Mouse (Mus musculus): ENCODE results near the gene Ctsa. TPM values are rescaled to one million over a fixed set of nuclear protein-coding genes. Genes with fewer than 3 reads are reported as not detected.

Ctsa gene
- polyA plus RNA-seq, 1 experiment from 2014 or later = 65.4 TPM

DNA sequence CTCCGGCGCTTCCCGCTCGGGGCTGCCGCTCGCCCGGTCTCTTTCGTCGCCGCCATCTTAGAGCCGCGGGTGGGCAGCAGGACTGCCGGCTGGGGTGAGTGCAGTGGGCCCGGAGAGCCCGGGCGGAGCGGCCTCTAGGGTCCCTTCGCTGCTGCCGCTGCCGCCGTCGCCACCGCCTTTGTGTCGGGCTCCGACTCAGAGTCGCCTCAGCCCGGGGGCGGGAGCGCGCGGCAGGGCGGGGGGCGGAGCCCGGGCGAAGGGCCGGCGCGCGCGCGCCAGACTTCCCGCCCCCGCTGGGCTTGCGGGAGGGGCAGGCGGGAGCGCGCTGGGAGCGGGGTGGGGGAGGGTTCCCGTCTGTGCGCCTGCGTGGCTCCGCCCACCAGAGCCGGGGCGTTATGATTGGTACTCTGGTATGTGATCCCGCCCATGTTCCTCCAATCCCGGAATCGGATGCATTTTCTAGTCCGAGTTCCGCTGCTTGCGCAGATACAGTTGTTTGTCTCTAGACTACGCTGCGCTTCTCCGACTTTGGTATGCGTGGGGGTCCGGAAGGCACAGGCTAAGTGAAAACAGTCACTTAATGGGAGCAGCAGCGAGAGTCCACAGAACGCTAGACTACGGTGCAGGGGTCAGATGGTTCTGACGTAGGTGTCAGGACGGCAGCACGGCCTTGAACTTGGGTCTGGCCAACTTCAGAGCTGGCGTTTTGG is 47.0 kb downstream of the Ctsa start:
- Histone ChIP-seq H3K27ac (peak overlapping the region; percentile 97), H3K9me3 (replicated peaks) (no peaks in the 10 kb centered on the region), H3K36me3 (peaks cover 25% of the 10 kb centered on the region), H3K27me3 (no peaks in the 10 kb centered on the region), H3K4me2 (peak overlapping the region; percentile 94), H3K4me1 (replicated peaks) (peaks cover 37% of the 10 kb centered on the region), H3K9ac (peak overlapping the region; percentile 99), H3K4me3 (replicated peaks) (peak overlapping the region; percentile 98)
- peak; percentile 84 for ATAC-seq (ENCODE audit: low read depth)
- WGBS (ENCODE audit: insufficient replicate concordance) = under 1% methylated on average over 71 of the region's 72 CpGs
- DNase-seq = peak; percentile 94

DNA sequence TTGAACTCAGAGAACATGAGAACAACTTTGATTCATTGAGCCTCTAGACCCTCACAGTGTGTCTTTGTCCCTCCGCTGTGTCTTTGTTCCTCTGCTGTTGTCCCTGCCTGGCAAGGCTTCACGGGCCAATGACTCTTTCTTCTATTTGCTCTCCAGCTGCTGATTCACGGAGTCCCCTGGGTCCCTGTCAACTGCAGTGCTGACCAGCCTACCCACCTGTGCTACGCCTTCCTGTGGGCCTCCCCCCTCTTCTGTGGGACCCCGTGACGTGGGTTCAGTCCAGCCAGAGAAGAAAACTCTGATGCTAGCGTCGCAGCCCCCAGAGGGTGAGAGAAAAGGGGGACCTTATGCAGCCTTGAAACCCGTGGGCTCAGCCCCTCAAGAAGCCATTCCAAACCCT is 49.9 kb downstream of the Ctsa start:
- Histone ChIP-seq H3K4me3 (replicated peaks) (no peak overlapping the region), H3K4me1 (replicated peaks) (peaks cover 29% of the 10 kb centered on the region), H3K4me2 (no peak overlapping the region), H3K9me3 (replicated peaks) (no peaks in the 10 kb centered on the region), H3K36me3 (peaks cover 50% of the 10 kb centered on the region), H3K9ac (no peak overlapping the region), H3K27ac (no peak overlapping the region), H3K27me3 (no peaks in the 10 kb centered on the region)
- WGBS (ENCODE audit: insufficient replicate concordance) = 82% methylated on average over 9 of the region's 9 CpGs
- DNase-seq (no peak), ATAC-seq (ENCODE audit: low read depth) (no peak)

DNA sequence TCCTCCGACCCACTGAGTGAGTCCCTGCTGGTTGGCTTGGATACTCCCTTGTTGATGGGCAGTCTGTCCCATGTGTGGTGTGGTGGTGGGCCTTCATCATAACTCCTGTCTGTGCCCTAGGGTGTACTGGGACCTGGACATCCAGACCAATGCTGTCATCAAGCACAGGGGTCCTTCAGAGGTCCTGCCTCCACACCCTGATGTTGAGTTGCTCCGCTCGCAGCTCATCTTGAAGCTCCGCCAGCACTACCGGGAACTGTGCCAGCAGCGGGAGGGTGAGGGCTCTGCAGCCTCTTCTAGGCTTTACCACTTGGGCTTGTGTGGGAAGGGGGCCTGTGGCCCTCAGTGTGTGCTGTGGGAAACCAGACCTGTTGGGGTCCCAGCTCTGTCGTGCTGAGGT is 53.1 kb downstream of the Ctsa start:
- no peaks in the 10 kb centered on the region for H3K9me3 ChIP-seq (replicated peaks)
- H3K27ac ChIP-seq = no peak overlapping the region
- no peaks in the 10 kb centered on the region for H3K27me3 ChIP-seq
- ATAC-seq (ENCODE audit: low read depth) (no peak), DNase-seq (no peak)
- H3K4me2 ChIP-seq = no peak overlapping the region
- H3K4me1 ChIP-seq (replicated peaks) = peaks cover 19% of the 10 kb centered on the region
- 83% methylated on average over 7 of the region's 7 CpGs for WGBS (ENCODE audit: insufficient replicate concordance)
- no peak overlapping the region for H3K9ac ChIP-seq
- H3K36me3 ChIP-seq = peaks cover 82% of the 10 kb centered on the region
- H3K4me3 ChIP-seq (replicated peaks) = no peak overlapping the region

DNA sequence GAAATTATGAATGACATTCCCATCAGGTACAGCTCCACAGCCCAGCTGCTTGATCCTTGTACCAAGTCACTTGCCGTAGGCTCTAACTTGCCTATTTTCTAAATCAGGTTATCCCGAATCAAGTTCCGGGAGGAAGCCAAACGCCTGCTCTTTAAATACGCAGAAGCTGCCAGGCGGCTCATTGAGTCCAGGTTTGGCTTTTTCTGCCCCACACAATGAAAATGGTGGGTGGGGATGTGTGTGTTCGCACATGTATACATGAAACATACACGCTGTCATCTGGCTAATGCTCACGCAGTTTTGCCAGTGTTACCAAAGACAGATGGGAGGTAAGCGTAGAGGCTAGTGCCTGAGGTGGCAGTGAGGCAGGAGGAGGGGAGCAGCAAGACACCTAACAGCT is 53.9 kb downstream of the Ctsa start:
- no peaks in the 10 kb centered on the region for H3K9me3 ChIP-seq (replicated peaks)
- no peak overlapping the region for H3K4me2 ChIP-seq
- H3K4me1 ChIP-seq (replicated peaks) = peaks cover 11% of the 10 kb centered on the region
- 94% methylated on average over 10 of the region's 10 CpGs for WGBS (ENCODE audit: insufficient replicate concordance)
- peaks cover 90% of the 10 kb centered on the region for H3K36me3 ChIP-seq
- no peak overlapping the region for H3K4me3 ChIP-seq (replicated peaks)
- ATAC-seq (ENCODE audit: low read depth) (no peak), DNase-seq (no peak)
- no peaks in the 10 kb centered on the region for H3K27me3 ChIP-seq
- H3K9ac ChIP-seq = no peak overlapping the region
- no peak overlapping the region for H3K27ac ChIP-seq

DNA sequence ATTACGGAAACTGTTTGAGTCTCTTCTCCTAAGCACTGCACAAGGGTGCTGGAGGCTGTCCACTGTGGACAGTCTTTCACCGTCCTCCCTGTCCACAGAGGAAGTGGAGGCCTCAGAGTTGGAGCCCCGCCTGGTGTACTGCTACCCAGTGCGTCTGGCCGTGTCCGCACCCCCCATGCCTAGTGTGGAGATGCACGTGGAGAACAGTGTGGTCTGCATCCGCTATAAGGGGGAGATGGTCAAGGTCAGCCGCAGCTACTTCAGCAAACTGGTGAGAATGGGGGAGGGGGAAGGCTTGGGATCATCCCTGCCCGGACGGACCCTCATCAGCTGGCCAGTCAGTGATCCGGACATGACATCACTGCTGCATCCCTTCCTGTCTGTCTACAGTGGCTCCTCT is 56.3 kb downstream of the Ctsa start:
- Histone ChIP-seq H3K9me3 (replicated peaks) (no peaks in the 10 kb centered on the region), H3K27ac (no peak overlapping the region), H3K4me3 (replicated peaks) (no peak overlapping the region), H3K4me2 (no peak overlapping the region), H3K9ac (no peak overlapping the region), H3K36me3 (peaks cover 99% of the 10 kb centered on the region), H3K4me1 (replicated peaks) (peaks cover 5% of the 10 kb centered on the region; the same call in 1 of the 2 replicates), H3K27me3 (no peaks in the 10 kb centered on the region)
- DNase-seq = no peak
- 79% methylated on average over 12 of the region's 12 CpGs for WGBS (ENCODE audit: insufficient replicate concordance)
- ATAC-seq (ENCODE audit: low read depth) = no peak

DNA sequence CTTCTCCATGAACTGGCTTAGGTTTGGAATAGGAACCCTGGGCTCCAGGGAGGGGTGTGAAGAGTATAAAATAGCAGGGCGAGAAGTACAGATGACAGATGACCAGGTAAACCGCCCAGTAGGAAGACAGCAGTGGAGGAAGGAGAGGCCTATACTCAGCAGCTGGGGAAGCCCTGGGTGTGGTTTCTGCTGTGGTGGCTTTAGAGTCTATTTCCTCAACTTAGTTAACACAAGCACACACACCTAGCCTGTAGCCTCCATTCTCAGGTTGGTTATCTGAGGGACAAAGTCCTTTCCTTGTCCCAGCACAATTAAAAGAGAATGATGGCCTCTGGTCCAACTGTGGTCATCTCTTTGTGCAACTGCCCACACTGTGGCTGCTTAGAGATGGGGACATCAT is 57.3 kb downstream of the Ctsa start:
- no peak for DNase-seq
- peaks cover 100% of the 10 kb centered on the region for H3K36me3 ChIP-seq
- no peak for ATAC-seq (ENCODE audit: low read depth)
- H3K9me3 ChIP-seq (replicated peaks) = no peaks in the 10 kb centered on the region
- no peak overlapping the region for H3K9ac ChIP-seq
- WGBS (ENCODE audit: insufficient replicate concordance) = 70% methylated on average over 2 of the region's 2 CpGs
- H3K4me1 ChIP-seq (replicated peaks) = peaks cover 5% of the 10 kb centered on the region; the same call in 1 of the 2 replicates
- no peak overlapping the region for H3K4me3 ChIP-seq (replicated peaks)
- no peak overlapping the region for H3K27ac ChIP-seq
- H3K4me2 ChIP-seq = no peak overlapping the region
- no peaks in the 10 kb centered on the region for H3K27me3 ChIP-seq

Other genes starting within 250 kb of the Ctsa start
- 0.13 and 0.19 TPM in 2 replicates for gene Wfdc6a, start 247.4 kb upstream of the Ctsa start, polyA plus RNA-seq (2015; fragmentation: Nextera tagmentation; extraction: Ambion mirVana)
- gene Eppin, start 239.3 kb upstream of the Ctsa start, polyA plus RNA-seq (2015; fragmentation: Nextera tagmentation; extraction: Ambion mirVana) = not detected in 2 replicates
- not detected in 2 replicates for gene Wfdc6b, start 219.4 kb upstream of the Ctsa start, polyA plus RNA-seq (2015; fragmentation: Nextera tagmentation; extraction: Ambion mirVana)
- not detected in 2 replicates for gene Wfdc8, start 219.2 kb upstream of the Ctsa start, polyA plus RNA-seq (2015; fragmentation: Nextera tagmentation; extraction: Ambion mirVana)
- not detected in 2 replicates for gene Wfdc16, start 194.1 kb upstream of the Ctsa start, polyA plus RNA-seq (2015; fragmentation: Nextera tagmentation; extraction: Ambion mirVana)
- not detected in 2 replicates for gene Wfdc10, start 176.8 kb upstream of the Ctsa start, polyA plus RNA-seq (2015; fragmentation: Nextera tagmentation; extraction: Ambion mirVana)
- not detected in 2 replicates for gene Wfdc9, start 176.3 kb upstream of the Ctsa start, polyA plus RNA-seq (2015; fragmentation: Nextera tagmentation; extraction: Ambion mirVana)
- gene Wfdc11, start 158.8 kb upstream of the Ctsa start, polyA plus RNA-seq (2015; fragmentation: Nextera tagmentation; extraction: Ambion mirVana) = not detected in 2 replicates
- gene Wfdc13, start 147.8 kb upstream of the Ctsa start, polyA plus RNA-seq (2015; fragmentation: Nextera tagmentation; extraction: Ambion mirVana) = not detected in 2 replicates
- gene Spint4, start 134.4 kb upstream of the Ctsa start, polyA plus RNA-seq (2015; fragmentation: Nextera tagmentation; extraction: Ambion mirVana) = not detected in 2 replicates
- not detected in 2 replicates for gene Spint5, start 117.6 kb upstream of the Ctsa start, polyA plus RNA-seq (2015; fragmentation: Nextera tagmentation; extraction: Ambion mirVana)
- gene Wfdc3, start 86.9 kb upstream of the Ctsa start, polyA plus RNA-seq (2015; fragmentation: Nextera tagmentation; extraction: Ambion mirVana) = 0.93 and 1.0 TPM in 2 replicates
- 47.3 and 49.8 TPM in 2 replicates for gene Dnttip1, start 86.9 kb upstream of the Ctsa start, polyA plus RNA-seq (2015; fragmentation: Nextera tagmentation; extraction: Ambion mirVana)
- 762 and 764 TPM in 2 replicates for gene Ube2c, start 63.0 kb upstream of the Ctsa start, polyA plus RNA-seq (2015; fragmentation: Nextera tagmentation; extraction: Ambion mirVana)
- gene Tnnc2, start 52.9 kb upstream of the Ctsa start, polyA plus RNA-seq (2015; fragmentation: Nextera tagmentation; extraction: Ambion mirVana) = 5.1 and 8.4 TPM in 2 replicates
- gene Snx21, start 47.0 kb upstream of the Ctsa start, polyA plus RNA-seq (2015; fragmentation: Nextera tagmentation; extraction: Ambion mirVana) = 4.1 TPM in 2 replicates
- gene Acot8, start 28.0 kb upstream of the Ctsa start, polyA plus RNA-seq (2015; fragmentation: Nextera tagmentation; extraction: Ambion mirVana) = 18.8 and 20.3 TPM in 2 replicates
- 4.3 and 5.1 TPM in 2 replicates for gene Zswim3, start 27.8 kb upstream of the Ctsa start, polyA plus RNA-seq (2015; fragmentation: Nextera tagmentation; extraction: Ambion mirVana)
- gene Zswim1, start 10.2 kb upstream of the Ctsa start, polyA plus RNA-seq (2015; fragmentation: Nextera tagmentation; extraction: Ambion mirVana) = 6.2 and 6.9 TPM in 2 replicates
- not detected in 2 replicates for gene Spata25, start 4.3 kb upstream of the Ctsa start, polyA plus RNA-seq (2015; fragmentation: Nextera tagmentation; extraction: Ambion mirVana)
- 2.4 and 2.5 TPM in 2 replicates for gene Neurl2, start 583 bp downstream of the Ctsa start, polyA plus RNA-seq (2015; fragmentation: Nextera tagmentation; extraction: Ambion mirVana)
- gene Pltp, start 24.8 kb downstream of the Ctsa start, polyA plus RNA-seq (2015; fragmentation: Nextera tagmentation; extraction: Ambion mirVana) = 7.7 and 8.3 TPM in 2 replicates
- 45.5 and 48.3 TPM in 2 replicates for gene Pcif1, start 46.4 kb downstream of the Ctsa start, polyA plus RNA-seq (2015; fragmentation: Nextera tagmentation; extraction: Ambion mirVana)
- gene Zfp335, start 78.9 kb downstream of the Ctsa start, polyA plus RNA-seq (2015; fragmentation: Nextera tagmentation; extraction: Ambion mirVana) = 5.4 and 6.1 TPM in 2 replicates
- gene Mmp9, start 107.9 kb downstream of the Ctsa start, polyA plus RNA-seq (2015; fragmentation: Nextera tagmentation; extraction: Ambion mirVana) = 1.1 and 1.2 TPM in 2 replicates
- 0.17 and 0.18 TPM in 2 replicates for gene Slc12a5, start 127.9 kb downstream of the Ctsa start, polyA plus RNA-seq (2015; fragmentation: Nextera tagmentation; extraction: Ambion mirVana)
- gene Ncoa5, start 202.0 kb downstream of the Ctsa start, polyA plus RNA-seq (2015; fragmentation: Nextera tagmentation; extraction: Ambion mirVana) = 18.3 and 22.2 TPM in 2 replicates
- 3.4 and 3.8 TPM in 2 replicates for gene Cd40, start 222.8 kb downstream of the Ctsa start, polyA plus RNA-seq (2015; fragmentation: Nextera tagmentation; extraction: Ambion mirVana)